Mouse (Mus musculus): ENCODE measurements around the gene Pidd1.

DNA sequence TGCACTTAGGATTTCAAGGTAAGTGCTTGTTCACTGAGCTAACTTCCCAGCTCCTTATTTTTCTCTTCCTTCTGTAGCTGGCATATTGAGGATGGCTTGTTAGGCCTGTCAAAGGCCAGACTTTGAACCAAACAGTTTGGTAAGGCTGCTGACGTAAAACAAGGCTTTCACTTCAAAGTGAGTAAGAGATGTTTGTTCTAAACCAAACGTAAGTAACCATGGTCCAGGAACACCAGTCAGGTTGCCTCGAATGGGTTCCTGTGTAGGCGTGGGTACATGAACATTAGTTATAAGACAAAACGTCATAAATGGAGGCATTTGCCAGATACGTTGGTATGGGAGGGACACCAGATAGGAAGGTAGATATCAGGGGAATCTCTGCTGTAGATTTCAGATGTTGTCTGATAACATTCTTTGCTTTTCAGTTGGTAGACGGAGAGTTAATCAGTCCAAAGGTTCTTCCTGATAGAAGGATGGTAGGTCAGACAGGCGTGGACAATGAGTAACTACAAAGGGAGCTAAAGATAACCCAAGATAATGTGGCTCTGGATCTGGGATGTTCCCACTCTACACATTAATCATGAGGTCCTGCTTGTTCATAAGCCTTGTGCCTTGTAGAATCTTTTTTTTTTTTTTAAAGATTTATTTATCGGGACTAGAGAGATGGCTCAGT is 23.7 kb downstream of the Pidd1 start:
- TF ChIP-seq CTCF (IDR thresholded peaks at IDR 0.05; ENCODE audit: low read depth) (no peak), EP300 (optimal IDR thresholded peaks at IDR 0.05) (no peak)
